Mouse (Mus musculus): Measurements from ENCODE around the gene Col17a1. TPM values are rescaled to one million over a fixed set of nuclear protein-coding genes. Genes with fewer than 3 reads are reported as not detected.

Col17a1 gene
- polyA plus RNA-seq, 1 experiment from 2014 or later = 0.18 TPM

GRCm38 (mm10) chr19:47713457-47713856 is 21.6 kb upstream of the Col17a1 start:
- Histone ChIP-seq H3K36me3 (ENCODE audit: control insufficient read depth, insufficient read depth, low read length) (no peaks in the 10 kb centered on the region), H3K9ac (ENCODE audit: low read depth, low read length) (no peak overlapping the region), H3K4me2 (ENCODE audit: low read length) (no peak overlapping the region), H3K4me1 (ENCODE audit: control insufficient read depth, insufficient read depth, low read length) (no peaks in the 10 kb centered on the region), H3K27ac (ENCODE audit: low read length) (no peak overlapping the region), H3K27me3 (ENCODE audit: control insufficient read depth, insufficient read depth, low read depth, low read length) (no peaks in the 10 kb centered on the region), H3K4me3 (ENCODE audit: low read depth, low read length) (no peak overlapping the region), H3K9me3 (replicated peaks; ENCODE audit: control insufficient read depth, low read length, poor library complexity, severe bottlenecking) (no peaks in the 10 kb centered on the region)
- WGBS = 87% methylated on average over 9 of the region's 9 CpGs
- ATAC-seq = no peak

GRCm38 (mm10) chr19:47710376-47710775 is 18.5 kb upstream of the Col17a1 start:
- Histone ChIP-seq H3K36me3 (ENCODE audit: control insufficient read depth, insufficient read depth, low read length) (no peaks in the 10 kb centered on the region), H3K4me3 (ENCODE audit: low read depth, low read length) (no peak overlapping the region), H3K27me3 (ENCODE audit: control insufficient read depth, insufficient read depth, low read depth, low read length) (no peaks in the 10 kb centered on the region), H3K4me2 (ENCODE audit: low read length) (no peak overlapping the region), H3K9me3 (replicated peaks; ENCODE audit: control insufficient read depth, low read length, poor library complexity, severe bottlenecking) (no peaks in the 10 kb centered on the region), H3K4me1 (ENCODE audit: control insufficient read depth, insufficient read depth, low read length) (no peaks in the 10 kb centered on the region), H3K9ac (ENCODE audit: low read depth, low read length) (no peak overlapping the region), H3K27ac (ENCODE audit: low read length) (no peak overlapping the region)
- ATAC-seq = no peak
- WGBS = 89% methylated on average over 4 of the region's 4 CpGs

- H3K9me3 ChIP-seq (replicated peaks; ENCODE audit: control insufficient read depth, low read length, poor library complexity, severe bottlenecking) = no peaks in the 10 kb centered on the region
- H3K27me3 ChIP-seq (ENCODE audit: control insufficient read depth, insufficient read depth, low read depth, low read length) = no peaks in the 10 kb centered on the region
- no peaks in the 10 kb centered on the region for H3K36me3 ChIP-seq (ENCODE audit: control insufficient read depth, insufficient read depth, low read length)
- H3K4me2 ChIP-seq (ENCODE audit: low read length) = no peak overlapping the region
- H3K4me3 ChIP-seq (ENCODE audit: low read depth, low read length) = no peak overlapping the region
- WGBS = 91% methylated on average over 8 of the region's 8 CpGs
- ATAC-seq = no peak
- H3K9ac ChIP-seq (ENCODE audit: low read depth, low read length) = no peak overlapping the region
- H3K4me1 ChIP-seq (ENCODE audit: control insufficient read depth, insufficient read depth, low read length) = no peaks in the 10 kb centered on the region
- H3K27ac ChIP-seq (ENCODE audit: low read length) = no peak overlapping the region
Measured at GRCm38 (mm10) chr19:47705772-47706309, 13.9 kb upstream of the Col17a1 start.

- WGBS = 80% methylated on average over 13 of the region's 13 CpGs
- Histone ChIP-seq H3K36me3 (ENCODE audit: control insufficient read depth, insufficient read depth, low read length) (no peaks in the 10 kb centered on the region), H3K27ac (ENCODE audit: low read length) (no peak overlapping the region), H3K27me3 (ENCODE audit: control insufficient read depth, insufficient read depth, low read depth, low read length) (no peaks in the 10 kb centered on the region), H3K9ac (ENCODE audit: low read depth, low read length) (no peak overlapping the region), H3K4me3 (ENCODE audit: low read depth, low read length) (no peak overlapping the region), H3K9me3 (replicated peaks; ENCODE audit: control insufficient read depth, low read length, poor library complexity, severe bottlenecking) (no peaks in the 10 kb centered on the region), H3K4me2 (ENCODE audit: low read length) (no peak overlapping the region), H3K4me1 (ENCODE audit: control insufficient read depth, insufficient read depth, low read length) (no peaks in the 10 kb centered on the region)
- no peak for ATAC-seq
Measured at GRCm38 (mm10) chr19:47705080-47705771, 13.3 kb upstream of the Col17a1 start.

- no peaks in the 10 kb centered on the region for H3K27me3 ChIP-seq (ENCODE audit: control insufficient read depth, insufficient read depth, low read depth, low read length)
- H3K4me1 ChIP-seq (ENCODE audit: control insufficient read depth, insufficient read depth, low read length) = no peaks in the 10 kb centered on the region
- no peak for ATAC-seq
- no peak overlapping the region for H3K4me3 ChIP-seq (ENCODE audit: low read depth, low read length)
- H3K27ac ChIP-seq (ENCODE audit: low read length) = no peak overlapping the region
- 64% methylated on average over 8 of the region's 8 CpGs for WGBS
- H3K36me3 ChIP-seq (ENCODE audit: control insufficient read depth, insufficient read depth, low read length) = no peaks in the 10 kb centered on the region
- no peaks in the 10 kb centered on the region for H3K9me3 ChIP-seq (replicated peaks; ENCODE audit: control insufficient read depth, low read length, poor library complexity, severe bottlenecking)
- H3K4me2 ChIP-seq (ENCODE audit: low read length) = no peak overlapping the region
- no peak overlapping the region for H3K9ac ChIP-seq (ENCODE audit: low read depth, low read length)
Measured at GRCm38 (mm10) chr19:47700509-47700908, 8.6 kb upstream of the Col17a1 start.

- no peak for ATAC-seq
- no peaks in the 10 kb centered on the region for H3K36me3 ChIP-seq (ENCODE audit: control insufficient read depth, insufficient read depth, low read length)
- no peak overlapping the region for H3K27ac ChIP-seq (ENCODE audit: low read length)
- no peaks in the 10 kb centered on the region for H3K27me3 ChIP-seq (ENCODE audit: control insufficient read depth, insufficient read depth, low read depth, low read length)
- H3K9me3 ChIP-seq (replicated peaks; ENCODE audit: control insufficient read depth, low read length, poor library complexity, severe bottlenecking) = no peaks in the 10 kb centered on the region
- H3K4me1 ChIP-seq (ENCODE audit: control insufficient read depth, insufficient read depth, low read length) = no peaks in the 10 kb centered on the region
- no peak overlapping the region for H3K4me2 ChIP-seq (ENCODE audit: low read length)
- no peak overlapping the region for H3K9ac ChIP-seq (ENCODE audit: low read depth, low read length)
- 80% methylated on average over 9 of the region's 9 CpGs for WGBS
- no peak overlapping the region for H3K4me3 ChIP-seq (ENCODE audit: low read depth, low read length)
Measured at GRCm38 (mm10) chr19:47699743-47700142, 7.8 kb upstream of the Col17a1 start.

GRCm38 (mm10) chr19:47698266-47698665 is 6.4 kb upstream of the Col17a1 start:
- 85% methylated on average over 9 of the region's 9 CpGs for WGBS
- Histone ChIP-seq H3K4me3 (ENCODE audit: low read depth, low read length) (no peak overlapping the region), H3K4me2 (ENCODE audit: low read length) (no peak overlapping the region), H3K9ac (ENCODE audit: low read depth, low read length) (no peak overlapping the region), H3K27me3 (ENCODE audit: control insufficient read depth, insufficient read depth, low read depth, low read length) (no peaks in the 10 kb centered on the region), H3K4me1 (ENCODE audit: control insufficient read depth, insufficient read depth, low read length) (no peaks in the 10 kb centered on the region), H3K36me3 (ENCODE audit: control insufficient read depth, insufficient read depth, low read length) (no peaks in the 10 kb centered on the region), H3K27ac (ENCODE audit: low read length) (no peak overlapping the region), H3K9me3 (replicated peaks; ENCODE audit: control insufficient read depth, low read length, poor library complexity, severe bottlenecking) (no peaks in the 10 kb centered on the region)
- ATAC-seq = no peak

- H3K27ac ChIP-seq (ENCODE audit: low read length) = no peak overlapping the region
- H3K4me3 ChIP-seq (ENCODE audit: low read depth, low read length) = no peak overlapping the region
- WGBS = 66% methylated on average over 11 of the region's 11 CpGs
- no peak overlapping the region for H3K9ac ChIP-seq (ENCODE audit: low read depth, low read length)
- H3K36me3 ChIP-seq (ENCODE audit: control insufficient read depth, insufficient read depth, low read length) = no peaks in the 10 kb centered on the region
- H3K9me3 ChIP-seq (replicated peaks; ENCODE audit: control insufficient read depth, low read length, poor library complexity, severe bottlenecking) = no peaks in the 10 kb centered on the region
- H3K4me1 ChIP-seq (ENCODE audit: control insufficient read depth, insufficient read depth, low read length) = no peaks in the 10 kb centered on the region
- no peak for ATAC-seq
- no peak overlapping the region for H3K4me2 ChIP-seq (ENCODE audit: low read length)
- H3K27me3 ChIP-seq (ENCODE audit: control insufficient read depth, insufficient read depth, low read depth, low read length) = no peaks in the 10 kb centered on the region
Measured at GRCm38 (mm10) chr19:47697067-47697466, 5.2 kb upstream of the Col17a1 start.

GRCm38 (mm10) chr19:47696411-47696810 is 4.5 kb upstream of the Col17a1 start:
- Histone ChIP-seq H3K27me3 (ENCODE audit: control insufficient read depth, insufficient read depth, low read depth, low read length) (no peaks in the 10 kb centered on the region), H3K9ac (ENCODE audit: low read depth, low read length) (no peak overlapping the region), H3K36me3 (ENCODE audit: control insufficient read depth, insufficient read depth, low read length) (no peaks in the 10 kb centered on the region), H3K9me3 (replicated peaks; ENCODE audit: control insufficient read depth, low read length, poor library complexity, severe bottlenecking) (no peaks in the 10 kb centered on the region), H3K27ac (ENCODE audit: low read length) (no peak overlapping the region), H3K4me2 (ENCODE audit: low read length) (no peak overlapping the region), H3K4me3 (ENCODE audit: low read depth, low read length) (no peak overlapping the region), H3K4me1 (ENCODE audit: control insufficient read depth, insufficient read depth, low read length) (no peaks in the 10 kb centered on the region)
- no peak for ATAC-seq
- 97% methylated on average over 8 of the region's 8 CpGs for WGBS
